Mouse (Mus musculus): ENCODE results near the gene Mfsd4b2.

DNA sequence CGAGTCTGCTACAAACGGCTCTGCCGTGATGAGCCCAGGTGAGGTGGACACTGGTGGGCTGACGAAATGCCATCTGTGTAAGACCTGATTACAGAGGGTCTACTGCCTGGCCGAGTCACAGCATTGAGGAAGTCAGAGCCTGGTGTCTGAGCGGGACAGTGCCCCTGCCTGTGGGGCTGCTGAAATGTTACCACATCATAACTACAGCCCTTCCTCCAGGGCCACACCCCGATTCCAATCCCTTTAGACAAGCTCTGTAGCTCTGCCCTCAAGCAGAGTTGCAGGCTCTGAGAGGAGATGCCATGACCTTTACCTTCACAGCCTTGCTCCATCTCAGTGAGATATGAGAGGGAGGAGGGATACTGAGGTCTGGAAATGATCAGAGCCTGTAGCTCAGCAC lies 9.8 kb upstream of the Mfsd4b2 start:
- TF ChIP-seq CTCF (IDR thresholded peaks at IDR 0.05; ENCODE audit: low read depth, low read length) (no peak), POLR2A (IDR thresholded peaks at IDR 0.05; ENCODE audit: borderline replicate concordance, low read depth, low read length) (no peak)
